Mouse (Mus musculus): ENCODE measurements around the gene Iqce. TPM values are rescaled to one million over a fixed set of nuclear protein-coding genes. Genes with fewer than 3 reads are reported as not detected.

Iqce gene
- total RNA-seq, 2 experiments from 2014 or later, result 70.1 to 75.6 TPM

- peak; percentile 88 for DNase-seq
- intact Hi-C loops (cut with DNase I), result loop anchor here (5.0 kb wide), 1 partner anchor 77 kb away; no protein-coding TSS in a partner anchor
Observed at GRCm38 (mm10) chr5:140619151-140619771, 82.9 kb downstream of the Iqce start.

- no peak for DNase-seq
- intact Hi-C loops (cut with DNase I), result loop anchor here (5.0 kb wide), 1 partner anchor 75 kb away; no protein-coding TSS in a partner anchor
Observed at GRCm38 (mm10) chr5:140617714-140618113, 84.5 kb downstream of the Iqce start.

GRCm38 (mm10) chr5:140616691-140617090, 85.5 kb downstream of the Iqce start:
- DNase-seq, result no peak
- intact Hi-C loops (cut with DNase I), result loop anchor here (5.0 kb wide), 1 partner anchor 74 kb away; no protein-coding TSS in a partner anchor

GRCm38 (mm10) chr5:140616110-140616503, 86.1 kb downstream of the Iqce start:
- intact Hi-C loops (cut with DNase I), result loop anchor here (5.0 kb wide), 1 partner anchor 74 kb away; no protein-coding TSS in a partner anchor
- no peak for DNase-seq

GRCm38 (mm10) chr5:140615321-140616109, 86.7 kb downstream of the Iqce start:
- DNase-seq, result no peak
- intact Hi-C loops (cut with DNase I), result loop anchor here (5.0 kb wide), 1 partner anchor 73 kb away; no protein-coding TSS in a partner anchor

- DNase-seq, result no peak
- intact Hi-C loops (cut with DNase I), result loop anchor here (5.0 kb wide), 1 partner anchor 73 kb away; no protein-coding TSS in a partner anchor
Observed at GRCm38 (mm10) chr5:140614837-140615236, 87.3 kb downstream of the Iqce start.

GRCm38 (mm10) chr5:140614141-140614540, 88.0 kb downstream of the Iqce start:
- intact Hi-C loops (cut with DNase I), result no loop called here
- no peak for DNase-seq

GRCm38 (mm10) chr5:140612191-140612590, 90.0 kb downstream of the Iqce start:
- intact Hi-C loops (cut with DNase I), result no loop called here
- no peak for DNase-seq

Other genes starting within 250 kb of the Iqce start
- gene Chst12, start 196.8 kb downstream of the Iqce start, total RNA-seq (2021), result 10 to 100 TPM; 19.7 to 20.9 TPM
- gene Grifin, start 137.3 kb downstream of the Iqce start, total RNA-seq (2021), result not detected
- gene Lfng, start 95.1 kb downstream of the Iqce start, total RNA-seq (2021), result 10 to 100 TPM; 19.7 to 20.7 TPM
- 100 to 1,000 TPM; 382 to 395 TPM for gene Ttyh3, start 53.3 kb downstream of the Iqce start, total RNA-seq (2021)
- gene Brat1, start 2.6 kb upstream of the Iqce start, total RNA-seq (2021), result 10 to 100 TPM; 28.8 to 29.4 TPM
- 10 to 100 TPM; 19.3 to 26.0 TPM for gene Amz1, start 21.7 kb upstream of the Iqce start, total RNA-seq (2021)
- gene Gna12, start 128.1 kb upstream of the Iqce start, total RNA-seq (2021), result 10 to 100 TPM; 77.3 to 82.0 TPM

Data from left cerebral cortex, postnatal 4 days (tissue).